Mouse (Mus musculus): ENCODE measurements around the gene Cyth3. TPM values are rescaled to one million over a fixed set of nuclear protein-coding genes. Genes with fewer than 3 reads are reported as not detected.

The Cyth3 gene
- polyA plus RNA-seq, 1 experiment from 2014 or later, result 48.7 TPM

GRCm38 (mm10) chr5:143698454-143698853 lies 76.2 kb downstream of the Cyth3 start:
- Histone ChIP-seq H3K9me3 (no peaks in the 10 kb centered on the region), H3K36me3 (peaks cover 59% of the 10 kb centered on the region), H3K4me1 (no peaks in the 10 kb centered on the region), H3K9ac (no peak overlapping the region), H3K4me2 (replicated peaks) (no peak overlapping the region), H3K4me3 (no peak overlapping the region), H3K27me3 (no peaks in the 10 kb centered on the region), H3K27ac (no peak overlapping the region)
- WGBS, result 93% methylated on average over 4 of the region's 4 CpGs
- ATAC-seq (ENCODE audit: insufficient number of reproducible peaks, insufficient read depth, low FRiP score, low TSS enrichment), result no peak

GRCm38 (mm10) chr5:143700247-143700646 lies 78.0 kb downstream of the Cyth3 start:
- Histone ChIP-seq H3K4me3 (no peak overlapping the region), H3K4me2 (replicated peaks) (no peak overlapping the region), H3K9me3 (no peaks in the 10 kb centered on the region), H3K36me3 (peaks cover 57% of the 10 kb centered on the region), H3K27me3 (no peaks in the 10 kb centered on the region), H3K9ac (no peak overlapping the region), H3K4me1 (no peaks in the 10 kb centered on the region), H3K27ac (no peak overlapping the region)
- WGBS, result 92% methylated on average over 5 of the region's 5 CpGs
- ATAC-seq (ENCODE audit: insufficient number of reproducible peaks, insufficient read depth, low FRiP score, low TSS enrichment), result no peak

- H3K36me3 ChIP-seq, result peaks cover 60% of the 10 kb centered on the region
Observed at GRCm38 (mm10) chr5:143701074-143701473, 78.8 kb downstream of the Cyth3 start.

DNA sequence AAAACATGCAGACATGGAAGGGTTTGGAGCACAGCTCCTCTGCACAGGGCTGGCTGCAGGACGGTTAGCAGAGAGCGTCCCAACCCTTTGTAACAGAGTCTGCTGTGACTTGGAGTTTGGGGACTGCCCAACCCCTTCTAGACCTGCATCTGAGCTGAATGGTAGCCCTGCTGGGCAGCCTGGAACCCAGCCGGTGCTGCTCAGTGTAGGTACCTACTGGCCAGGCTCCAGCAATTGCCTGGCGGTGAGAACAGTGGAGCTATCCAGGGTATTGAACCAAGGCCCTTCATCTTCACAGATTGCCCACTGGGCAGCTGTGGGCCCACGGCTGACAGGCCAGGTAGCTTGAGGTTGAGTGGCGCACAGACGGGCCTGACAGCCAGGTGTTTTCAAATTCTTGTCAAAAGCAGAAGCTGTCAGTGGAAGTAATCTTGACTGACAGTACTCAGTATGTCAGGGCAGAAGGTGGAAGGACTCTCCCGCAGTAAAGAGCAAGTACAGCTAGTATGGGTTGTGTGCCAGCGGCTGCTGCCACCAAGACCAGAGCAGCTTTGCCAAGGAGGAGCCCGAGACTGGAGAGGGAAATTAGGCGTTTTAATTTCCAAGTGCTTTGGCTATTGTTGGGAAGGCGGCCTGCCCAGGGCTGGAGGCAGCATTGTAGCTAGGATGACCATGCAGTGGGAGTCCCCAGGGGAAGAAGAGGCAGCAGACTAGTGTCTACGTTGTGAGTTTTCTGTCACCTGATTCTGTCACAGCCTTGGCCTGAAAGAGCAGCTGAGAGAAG lies 82.8 kb downstream of the Cyth3 start:
- Histone ChIP-seq H3K36me3 (peaks cover 70% of the 10 kb centered on the region), H3K9ac (no peak overlapping the region), H3K9me3 (no peaks in the 10 kb centered on the region), H3K27ac (no peak overlapping the region), H3K4me2 (replicated peaks) (no peak overlapping the region), H3K4me3 (no peak overlapping the region), H3K27me3 (no peaks in the 10 kb centered on the region), H3K4me1 (peaks cover 15% of the 10 kb centered on the region; the same call in 1 of the 2 replicates)
- WGBS, result 73% methylated on average over 13 of the region's 13 CpGs
- ATAC-seq (ENCODE audit: insufficient number of reproducible peaks, insufficient read depth, low FRiP score, low TSS enrichment), result no peak

More at GRCm38 (mm10) chr5:143701074-143701473, 78.8 kb downstream of the Cyth3 start:
- Histone ChIP-seq H3K9ac (no peak overlapping the region), H3K4me3 (no peak overlapping the region), H3K27ac (no peak overlapping the region), H3K9me3 (no peaks in the 10 kb centered on the region), H3K4me1 (peaks cover 8% of the 10 kb centered on the region; the same call in 1 of the 2 replicates), H3K4me2 (replicated peaks) (no peak overlapping the region), H3K27me3 (no peaks in the 10 kb centered on the region)
- no peak for ATAC-seq (ENCODE audit: insufficient number of reproducible peaks, insufficient read depth, low FRiP score, low TSS enrichment)
- 90% methylated on average over 10 of the region's 10 CpGs for WGBS

- H3K4me1 ChIP-seq, result peaks cover 15% of the 10 kb centered on the region; the same call in 1 of the 2 replicates
- no peak overlapping the region for H3K9ac ChIP-seq
- H3K9me3 ChIP-seq, result no peaks in the 10 kb centered on the region
- H3K4me2 ChIP-seq (replicated peaks), result no peak overlapping the region
- peaks cover 65% of the 10 kb centered on the region for H3K36me3 ChIP-seq
- H3K27me3 ChIP-seq, result no peaks in the 10 kb centered on the region
- H3K27ac ChIP-seq, result no peak overlapping the region
- H3K4me3 ChIP-seq, result no peak overlapping the region
- ATAC-seq (ENCODE audit: insufficient number of reproducible peaks, insufficient read depth, low FRiP score, low TSS enrichment), result no peak
- whole genome bisulfite sequencing, result 75% methylated on average over 1 of the region's 1 CpGs
Observed at GRCm38 (mm10) chr5:143705659-143705982, 83.4 kb downstream of the Cyth3 start.

- Histone ChIP-seq H3K9me3 (no peaks in the 10 kb centered on the region), H3K4me2 (replicated peaks) (no peak overlapping the region), H3K4me1 (peaks cover 15% of the 10 kb centered on the region; the same call in 1 of the 2 replicates), H3K9ac (peak overlapping the region; percentile 24; the same call in 1 of the 2 replicates), H3K4me3 (no peak overlapping the region), H3K27ac (no peak overlapping the region; the same call in 1 of the 2 replicates), H3K36me3 (peaks cover 66% of the 10 kb centered on the region), H3K27me3 (no peaks in the 10 kb centered on the region)
- ATAC-seq (ENCODE audit: insufficient number of reproducible peaks, insufficient read depth, low FRiP score, low TSS enrichment), result no peak; the same call in 1 of the 2 replicates
- 55% methylated on average over 9 of the region's 9 CpGs for WGBS
Observed at GRCm38 (mm10) chr5:143706030-143706821, 84.0 kb downstream of the Cyth3 start.

GRCm38 (mm10) chr5:143706822-143707200 lies 84.6 kb downstream of the Cyth3 start:
- Histone ChIP-seq H3K27ac (no peak overlapping the region), H3K4me3 (no peak overlapping the region), H3K9ac (no peak overlapping the region), H3K36me3 (peaks cover 65% of the 10 kb centered on the region), H3K4me1 (peaks cover 15% of the 10 kb centered on the region; the same call in 1 of the 2 replicates), H3K4me2 (replicated peaks) (no peak overlapping the region), H3K9me3 (no peaks in the 10 kb centered on the region), H3K27me3 (no peaks in the 10 kb centered on the region)
- WGBS, result 80% methylated on average over 7 of the region's 7 CpGs
- ATAC-seq (ENCODE audit: insufficient number of reproducible peaks, insufficient read depth, low FRiP score, low TSS enrichment), result no peak

DNA sequence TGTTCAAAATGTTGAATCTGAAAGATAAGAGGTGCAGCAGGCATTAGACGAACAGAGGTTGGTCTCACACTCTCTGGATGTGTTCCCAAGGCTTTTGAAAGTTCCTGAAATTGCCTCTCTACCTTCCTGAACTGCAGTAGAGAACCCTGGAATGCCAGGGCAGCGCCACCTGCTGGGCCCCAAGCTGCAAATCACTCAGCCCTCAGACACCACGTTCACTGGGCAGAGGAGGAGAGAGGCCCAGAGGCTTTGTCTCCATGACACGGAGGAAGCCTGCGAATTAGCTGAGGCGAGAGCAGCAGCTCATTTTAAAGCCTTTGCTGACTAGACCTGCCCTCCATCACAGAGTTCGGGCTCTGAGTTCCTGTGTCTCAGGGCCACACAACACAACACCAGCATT lies 89.1 kb downstream of the Cyth3 start:
- no peak overlapping the region for H3K4me3 ChIP-seq
- H3K4me1 ChIP-seq, result peaks cover 5% of the 10 kb centered on the region; the same call in 1 of the 2 replicates
- H3K4me2 ChIP-seq (replicated peaks), result no peak overlapping the region
- 0 out of 2 replicates have a peak overlapping the region, but pooled peaks have one; percentile 33 for H3K27ac ChIP-seq
- H3K9ac ChIP-seq, result no peak overlapping the region
- 13% methylated on average over 7 of the region's 7 CpGs for WGBS
- no peaks in the 10 kb centered on the region for H3K27me3 ChIP-seq
- no peaks in the 10 kb centered on the region for H3K9me3 ChIP-seq
- ATAC-seq (ENCODE audit: insufficient number of reproducible peaks, insufficient read depth, low FRiP score, low TSS enrichment), result 0 out of 2 replicates have a peak, but pooled peaks have one; percentile 58
- H3K36me3 ChIP-seq, result peaks cover 85% of the 10 kb centered on the region

- WGBS, result 82% methylated on average over 14 of the region's 14 CpGs
- H3K9me3 ChIP-seq, result no peaks in the 10 kb centered on the region
- no peak for ATAC-seq (ENCODE audit: insufficient number of reproducible peaks, insufficient read depth, low FRiP score, low TSS enrichment)
- H3K27ac ChIP-seq, result no peak overlapping the region
- H3K36me3 ChIP-seq, result peaks cover 87% of the 10 kb centered on the region
- no peak overlapping the region for H3K4me3 ChIP-seq
- H3K4me1 ChIP-seq, result no peaks in the 10 kb centered on the region
- no peak overlapping the region for H3K9ac ChIP-seq
- H3K27me3 ChIP-seq, result no peaks in the 10 kb centered on the region
- H3K4me2 ChIP-seq (replicated peaks), result no peak overlapping the region
Observed at GRCm38 (mm10) chr5:143712011-143712800, 90.0 kb downstream of the Cyth3 start.

DNA sequence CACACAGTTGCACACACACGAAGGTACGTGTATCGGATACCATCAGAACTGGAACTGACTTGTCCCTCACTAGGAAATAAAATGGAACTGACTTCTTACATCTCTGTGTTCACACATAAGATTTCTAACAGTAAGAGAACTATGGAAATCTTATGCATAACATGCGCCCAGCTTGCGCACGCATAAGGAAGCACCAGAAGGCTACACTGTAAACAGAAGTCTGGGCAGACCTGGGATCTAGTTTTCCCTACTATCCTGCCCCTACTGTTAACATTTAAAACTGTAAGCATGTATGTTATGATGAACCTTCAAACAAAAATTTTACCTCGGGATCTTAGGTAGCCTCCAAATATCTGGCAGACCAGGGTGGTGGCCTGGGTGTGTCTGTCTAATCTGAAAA lies 99.7 kb downstream of the Cyth3 start:
- H3K9ac ChIP-seq, result no peak overlapping the region
- H3K4me2 ChIP-seq (replicated peaks), result no peak overlapping the region
- H3K9me3 ChIP-seq, result no peaks in the 10 kb centered on the region
- no peaks in the 10 kb centered on the region for H3K4me1 ChIP-seq
- peaks cover 91% of the 10 kb centered on the region for H3K36me3 ChIP-seq
- no peak for ATAC-seq (ENCODE audit: insufficient number of reproducible peaks, insufficient read depth, low FRiP score, low TSS enrichment)
- no peak overlapping the region for H3K4me3 ChIP-seq
- H3K27me3 ChIP-seq, result no peaks in the 10 kb centered on the region
- 94% methylated on average over 7 of the region's 7 CpGs for WGBS
- no peak overlapping the region for H3K27ac ChIP-seq

DNA sequence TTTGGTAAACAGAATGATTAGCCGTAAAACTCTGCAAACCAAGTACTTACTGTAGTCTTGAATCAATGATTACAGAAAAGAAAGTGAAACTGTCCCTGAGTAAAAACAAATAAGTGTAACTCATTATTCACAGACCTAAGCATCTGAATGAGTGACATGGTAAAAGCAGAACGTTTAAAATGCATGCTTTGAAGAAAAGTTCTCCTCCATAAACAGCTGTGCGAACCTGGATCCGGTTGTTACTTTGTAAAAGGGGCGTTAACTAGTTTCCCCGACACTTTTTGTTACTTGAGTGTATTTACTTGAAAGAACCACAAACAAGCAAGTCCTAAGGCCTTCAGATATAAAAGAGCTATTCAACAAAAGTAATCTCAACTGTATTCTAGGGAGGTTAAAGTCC lies 108.7 kb downstream of the Cyth3 start:
- Histone ChIP-seq H3K4me3 (peak overlapping the region; percentile 96), H3K4me1 (peaks cover 10% of the 10 kb centered on the region), H3K36me3 (peaks cover 20% of the 10 kb centered on the region), H3K4me2 (replicated peaks) (peak overlapping the region; percentile 80), H3K9ac (peak overlapping the region; percentile 100), H3K9me3 (no peaks in the 10 kb centered on the region), H3K27ac (peak overlapping the region; percentile 96; the same call in 1 of the 2 replicates), H3K27me3 (no peaks in the 10 kb centered on the region)
- no peak for ATAC-seq (ENCODE audit: insufficient number of reproducible peaks, insufficient read depth, low FRiP score, low TSS enrichment)
- WGBS, result 14% methylated on average over 6 of the region's 6 CpGs

Measured in embryonic facial prominence, embryonic 12.5 days (tissue).